Mouse (Mus musculus) MEL (cell line): ENCODE measurements around the gene Prpsap1.

Experiments
- CTCF ChIP-seq, 3 experiments: IDR thresholded peaks in 2 of 3; conservative IDR thresholded peaks in 1 of 3; 2 replicates each; pipeline ENCODE4 v1.5.1; 2011 to 2012; ENCODE audit warnings: low read length in 3 of 3, low read depth in 2 of 3, mild to moderate bottlenecking in 2 of 3, improper control_type of control experiment in 1 of 3, inconsistent platforms in 1 of 3, mixed read lengths in 1 of 3, moderate library complexity in 1 of 3; ENCODE audit not compliant: control insufficient read depth in 1 of 3, insufficient read depth in 1 of 3, poor library complexity in 1 of 3, severe bottlenecking in 1 of 3
- ELF1 ChIP-seq: IDR thresholded peaks from 2 replicates; pipeline ENCODE4 v1.6.1; 2014; ENCODE audit warnings: low read depth, mild to moderate bottlenecking, inconsistent platforms, low read length, improper control_type of control experiment, moderate library complexity
- ETS1 ChIP-seq: IDR thresholded peaks from 2 replicates; pipeline ENCODE4 v1.6.1; 2012; ENCODE audit warnings: low read depth, mild to moderate bottlenecking, inconsistent platforms, low read length, improper control_type of control experiment, moderate library complexity
- GATA1 ChIP-seq: IDR thresholded peaks from 2 replicates; pipeline ENCODE4 v1.6.1; 2011; ENCODE audit warnings: low read depth, low read length, improper control_type of control experiment
- MAX ChIP-seq: IDR thresholded peaks from 2 replicates; pipeline ENCODE4 v1.6.1; 2011; ENCODE audit warnings: low read length, improper control_type of control experiment
- MAZ ChIP-seq: IDR thresholded peaks from 2 replicates; pipeline ENCODE4 v1.6.1; 2012; ENCODE audit warnings: low read depth, mild to moderate bottlenecking, inconsistent platforms, low read length, improper control_type of control experiment
- NRF1 ChIP-seq: IDR thresholded peaks from 2 replicates; pipeline ENCODE4 v1.6.1; 2014; ENCODE audit warnings: low read depth, mild to moderate bottlenecking, inconsistent platforms, low read length, improper control_type of control experiment, moderate library complexity; ENCODE audit not compliant: poor library complexity, insufficient read depth, severe bottlenecking
- POLR2A ChIP-seq, 2 experiments: IDR thresholded peaks; 2 replicates each; pipeline ENCODE4 v1.6.1; 2011 to 2012; ENCODE audit warnings: low read length in 2 of 2, mild to moderate bottlenecking in 2 of 2, control low read depth in 1 of 2, improper control_type of control experiment in 1 of 2, low read depth in 1 of 2, moderate library complexity in 1 of 2; ENCODE audit not compliant: control insufficient read depth in 1 of 2, insufficient read depth in 1 of 2, poor library complexity in 1 of 2
- RAD21 ChIP-seq: IDR thresholded peaks from 2 replicates; pipeline ENCODE4 v1.6.1; 2011; ENCODE audit warnings: mild to moderate bottlenecking, low read depth, low read length, improper control_type of control experiment
- RCOR1 ChIP-seq: IDR thresholded peaks from 2 replicates; pipeline ENCODE4 v1.6.1; 2012; ENCODE audit warnings: low read depth, mild to moderate bottlenecking, inconsistent platforms, low read length, improper control_type of control experiment
- USF2 ChIP-seq, 2 experiments: IDR thresholded peaks; 2 replicates each; pipeline ENCODE4 v1.6.1; 2011 to 2012; ENCODE audit warnings: improper control_type of control experiment in 2 of 2, low read length in 2 of 2, borderline replicate concordance in 1 of 2, inconsistent platforms in 1 of 2, low read depth in 1 of 2, mild to moderate bottlenecking in 1 of 2; ENCODE audit not compliant: insufficient read depth in 1 of 2

GRCm38 (mm10) chr11:116431428-116432077, 62.4 kb downstream of the Prpsap1 start:
- TF ChIP-seq USF2 (IDR thresholded peaks at IDR 0.05; ENCODE audit: borderline replicate concordance in 1 of 2, insufficient read depth in 1 of 2, low read depth in 1 of 2, low read length in 2 of 2) (no peak), RCOR1 (no peak), POLR2A (IDR thresholded peaks at IDR 0.05; ENCODE audit: control insufficient read depth in 1 of 2, insufficient read depth in 1 of 2, low read depth in 1 of 2, low read length in 2 of 2, poor library complexity in 1 of 2) (no peak), CTCF (IDR thresholded peaks at IDR 0.05 in 2 of 3, conservative IDR thresholded peaks at IDR 0.05 in 1 of 3; ENCODE audit: control insufficient read depth in 1 of 3, insufficient read depth in 1 of 3, low read depth in 2 of 3, low read length in 3 of 3, poor library complexity in 1 of 3, severe bottlenecking in 1 of 3) (no peak), MAX (no peak), ELF1 (no peak), RAD21 (no peak), MAZ (no peak), NRF1 (no peak), ETS1 (no peak), GATA1 (no peak)
